Mouse (Mus musculus): Measurements from ENCODE around the gene Zfand5. TPM values are rescaled to one million over a fixed set of nuclear protein-coding genes. Genes with fewer than 3 reads are reported as not detected.

Gene Zfand5
- total RNA-seq (2023): 140 to 146 TPM (median 145 TPM) in 4 replicates

DNA sequence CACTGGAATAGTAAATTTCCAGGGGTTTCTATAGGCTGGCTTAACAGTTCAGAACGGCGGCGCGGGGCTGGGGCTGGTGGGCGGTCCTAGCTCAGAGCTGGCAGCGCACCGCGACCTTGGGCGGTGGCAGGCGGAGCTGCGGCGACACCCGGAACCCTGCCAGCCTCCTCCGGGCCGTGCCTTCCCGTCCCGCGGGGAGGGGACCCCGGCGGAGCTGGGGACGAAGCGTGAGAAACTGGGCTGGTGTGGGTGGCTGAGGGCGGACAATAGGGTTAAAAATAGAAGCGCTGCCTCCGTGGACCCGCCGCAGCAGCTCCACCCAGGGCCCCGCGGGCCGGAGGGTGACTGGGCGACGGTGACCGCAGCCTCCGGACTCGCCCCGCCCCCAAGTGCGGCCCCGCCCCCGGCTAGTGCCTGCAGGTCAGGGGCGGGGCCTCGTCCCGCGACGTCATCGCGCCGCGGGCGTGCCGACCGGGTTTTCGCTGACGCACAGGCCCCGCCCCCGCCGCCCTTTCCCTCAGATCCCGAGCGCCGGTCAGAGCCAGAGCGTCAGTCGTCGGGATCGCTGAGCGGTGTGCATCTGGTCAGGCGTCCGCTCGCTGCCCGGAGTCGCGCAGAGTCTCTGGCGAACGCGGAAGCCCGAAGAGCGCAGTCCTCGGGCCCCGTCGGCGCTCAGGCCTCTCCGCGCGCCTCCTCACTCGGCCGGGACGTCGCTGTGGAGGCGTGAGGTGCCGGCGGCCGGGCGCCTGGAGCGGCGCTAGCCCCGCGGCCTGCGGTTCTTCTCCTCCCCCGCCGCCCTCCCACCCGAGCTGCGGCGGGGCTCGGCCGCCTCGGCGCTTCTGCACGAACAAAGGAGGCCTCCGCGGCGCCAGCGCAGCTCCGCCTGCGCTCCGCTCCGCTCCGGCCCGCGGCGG is at the start of gene Zfand5:
TSS of gene Zfand5 (plus strand) at position 538 of the 914 bp plus-strand sequence.

Other genes starting within 250 kb of the Zfand5 start
- gene Gda, start 201.2 kb downstream of the Zfand5 start, total RNA-seq (2023): 0.21 to 0.37 TPM (median 0.26 TPM) in 4 replicates

Data from B cell, adult 62 days (primary cell).